Mouse (Mus musculus) 416B (cell line): ENCODE measurements at regions not wholly inside any gene's neighbourhood (a gene's known extent, or its start where the extent isn't known, plus 50 kb on each side); places are given as distances from the start of the nearest gene placed in this dataset.
A peak's percentile ranks its signal among the peaks of the same experiment; 100 is the strongest.

Experiments
- DNase-seq: peaks from one replicate; pipeline ENCODE4 v3.0.0; 2011; ENCODE audit warnings: low read depth

DNA sequence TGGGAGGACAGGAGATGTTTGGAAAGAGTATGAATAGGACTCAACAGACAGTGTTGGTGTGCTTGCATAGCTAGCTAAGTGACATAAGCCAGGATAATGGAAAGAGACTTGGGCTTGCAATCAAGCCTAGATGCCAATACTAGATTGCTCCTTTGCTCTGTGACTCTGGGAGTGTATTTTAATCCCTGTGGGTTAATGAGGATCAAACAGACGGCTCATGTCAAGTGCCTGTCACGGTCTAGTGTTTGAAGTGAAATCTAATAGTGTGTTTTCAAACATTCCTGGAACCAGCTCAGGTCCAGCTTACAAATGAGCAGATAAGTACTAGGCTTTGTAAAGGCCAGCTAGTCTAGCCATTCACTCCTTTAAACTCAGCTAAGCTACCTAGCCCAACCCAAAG, 64.1 kb upstream of the Ranbp3l start:
- DNase-seq = no peak

DNA sequence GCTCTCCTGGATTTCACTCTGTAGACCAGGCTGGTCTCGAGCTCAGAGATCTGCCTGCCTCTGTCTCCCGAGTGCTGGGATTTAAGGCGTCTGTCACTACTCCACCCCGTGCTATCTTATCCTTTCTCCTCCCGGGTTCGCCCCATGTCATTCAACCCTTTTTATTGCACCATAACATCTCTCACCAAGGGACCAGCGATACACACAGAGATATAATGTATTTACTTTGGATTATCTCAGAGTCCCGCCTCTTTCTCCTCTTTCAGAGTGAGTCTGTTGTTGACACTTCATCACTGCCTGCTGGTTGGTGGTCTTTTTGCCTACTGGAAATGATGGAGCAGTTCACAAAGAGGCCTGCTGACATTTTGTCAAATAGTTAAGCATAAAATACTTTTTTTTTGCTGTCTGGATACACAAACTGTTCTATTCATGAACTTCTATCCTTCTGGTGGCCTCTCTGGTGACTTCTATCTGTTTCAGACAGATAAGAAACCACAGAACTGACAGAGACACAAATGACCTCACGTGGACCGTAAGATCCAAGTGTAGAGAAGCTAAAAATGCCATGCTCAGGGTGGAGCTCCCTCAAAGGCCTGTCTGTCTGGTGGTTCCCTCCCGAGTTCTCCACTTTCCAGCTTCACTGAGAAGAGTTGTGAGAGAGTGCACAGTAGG, 70.1 kb upstream of the Ranbp3l start:
- peak; percentile 60 for DNase-seq

DNA sequence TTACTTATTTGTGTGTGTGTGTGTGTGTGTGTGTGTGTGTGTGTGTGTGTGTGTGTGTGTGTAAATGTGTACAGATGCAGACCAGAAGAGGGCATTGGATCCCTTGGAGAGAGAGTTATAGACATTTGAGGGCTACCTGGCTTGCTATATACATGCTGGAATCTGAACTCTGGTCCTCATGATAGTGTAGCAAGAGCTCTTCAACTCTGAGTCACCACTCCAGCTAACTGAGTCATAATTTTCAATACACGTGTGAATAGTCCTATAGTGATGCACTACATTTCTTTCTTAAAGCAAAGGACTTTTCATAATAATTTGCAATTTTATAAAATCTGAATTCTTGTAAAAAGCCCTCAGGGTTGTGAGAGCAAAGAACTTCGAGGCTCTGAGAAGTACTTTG, 70.9 kb upstream of the Ranbp3l start:
- DNase-seq = peak; percentile 11

DNA sequence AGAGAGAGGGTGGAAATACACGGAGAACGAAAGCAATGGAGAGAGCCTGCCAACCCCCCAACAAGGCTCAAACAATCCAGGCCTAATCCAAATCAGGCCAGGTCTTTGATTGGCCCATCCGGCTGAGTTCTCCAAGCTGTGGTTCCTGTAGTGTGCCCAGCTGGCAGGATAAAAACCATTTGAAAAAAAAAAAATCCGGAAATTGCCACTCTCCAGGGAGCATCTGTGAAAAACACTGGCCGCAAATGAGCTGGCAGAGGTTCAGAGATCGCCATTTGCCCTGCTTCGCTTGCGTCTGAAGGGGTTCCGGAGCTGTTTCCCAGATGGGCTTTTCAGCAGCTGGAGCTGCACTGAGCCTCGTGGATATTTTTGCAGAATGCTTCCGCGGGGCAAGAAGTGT, 71.4 kb upstream of the Ranbp3l start:
- no peak for DNase-seq

DNA sequence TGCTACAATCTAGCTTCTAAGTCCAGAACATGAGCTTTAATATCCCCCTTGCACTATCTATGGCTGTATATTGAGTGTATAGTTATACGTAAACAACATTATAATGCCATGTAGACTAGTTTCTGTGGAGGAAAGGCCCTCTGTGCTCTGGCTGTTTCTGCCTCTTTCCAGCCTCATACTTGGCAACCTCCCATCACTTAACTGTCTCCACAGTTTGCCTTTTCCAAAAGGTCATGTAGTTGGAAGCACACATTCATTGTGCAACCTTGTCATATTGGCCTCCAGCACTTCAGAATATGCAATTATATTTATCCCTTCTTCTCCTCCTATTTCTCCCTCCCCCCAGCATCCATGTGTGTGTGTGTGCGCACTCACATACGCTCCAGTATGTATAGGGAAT, 82.2 kb upstream of the Ranbp3l start:
- no peak for DNase-seq

DNA sequence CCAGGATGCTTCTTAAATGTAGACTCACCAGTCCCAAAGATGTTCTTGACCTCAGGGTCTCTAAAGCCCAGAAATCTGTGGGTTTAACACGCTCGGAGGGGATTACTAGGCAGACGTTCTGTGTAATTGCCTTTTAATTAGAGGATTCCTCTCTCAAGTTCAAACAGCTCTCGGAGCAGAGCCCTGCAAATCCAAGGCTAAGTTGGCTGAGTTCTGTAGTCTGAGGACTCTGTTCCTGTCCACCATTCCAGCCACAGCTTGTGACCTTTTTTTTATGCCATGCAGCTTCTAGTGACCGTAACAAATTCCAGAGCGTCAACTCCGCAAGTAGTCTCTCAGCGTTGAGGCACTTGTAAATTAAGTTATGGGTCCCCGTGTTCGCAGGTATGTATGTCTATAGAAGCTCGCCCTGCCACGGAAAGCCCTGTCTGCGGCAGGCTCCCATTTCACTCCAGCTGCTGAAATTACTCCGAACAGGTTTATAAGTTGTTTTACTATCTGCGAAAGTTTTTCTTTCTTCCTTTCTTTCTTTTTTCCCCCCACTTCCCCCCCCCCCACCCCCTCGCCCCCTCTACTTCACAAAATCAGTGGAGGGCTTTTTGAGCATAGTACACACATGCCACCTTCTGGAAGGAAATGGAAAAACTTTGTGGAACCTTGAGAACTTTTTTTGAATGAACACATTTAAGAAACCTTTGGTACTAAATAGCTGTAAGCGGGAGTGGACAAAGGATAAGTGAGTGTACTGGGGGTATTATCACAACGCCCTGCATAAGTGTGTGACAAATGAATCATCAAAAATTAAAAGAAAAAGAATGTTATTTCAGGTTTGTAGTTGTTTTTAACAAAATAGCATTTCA, 82.9 kb upstream of the Ranbp3l start:
- DNase-seq = no peak

DNA sequence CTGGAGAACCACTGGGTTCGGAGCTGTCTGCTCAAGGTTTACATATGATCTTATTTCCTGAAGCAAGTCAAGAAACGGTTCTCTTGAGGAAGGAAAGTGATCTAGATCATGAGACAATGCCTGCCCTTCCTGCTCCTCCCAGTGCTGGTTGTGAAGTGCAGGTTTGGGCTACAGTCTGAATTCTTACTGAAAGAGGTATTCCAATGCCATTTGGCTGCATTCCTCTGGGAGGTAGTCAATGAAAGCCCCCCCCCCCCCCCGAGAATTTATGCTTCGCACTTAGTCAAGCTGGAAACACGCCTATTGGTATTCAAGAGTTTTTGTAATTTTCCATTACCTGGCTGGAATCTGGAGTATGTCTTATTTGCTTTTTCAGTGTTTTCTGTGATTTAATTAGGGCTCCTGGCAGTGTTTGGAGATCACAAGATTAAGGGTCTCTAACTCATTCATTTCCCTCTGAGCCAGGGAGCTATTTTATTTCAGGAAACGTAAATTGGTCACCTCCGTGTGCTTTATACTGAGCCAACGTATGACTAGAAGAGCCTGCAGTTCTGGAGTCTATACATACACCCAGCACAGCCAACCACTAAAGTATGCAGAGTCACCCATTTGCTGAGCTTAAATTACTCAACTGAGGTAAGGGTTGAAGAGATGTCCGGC, 84.7 kb upstream of the Ranbp3l start:
- no peak for DNase-seq

DNA sequence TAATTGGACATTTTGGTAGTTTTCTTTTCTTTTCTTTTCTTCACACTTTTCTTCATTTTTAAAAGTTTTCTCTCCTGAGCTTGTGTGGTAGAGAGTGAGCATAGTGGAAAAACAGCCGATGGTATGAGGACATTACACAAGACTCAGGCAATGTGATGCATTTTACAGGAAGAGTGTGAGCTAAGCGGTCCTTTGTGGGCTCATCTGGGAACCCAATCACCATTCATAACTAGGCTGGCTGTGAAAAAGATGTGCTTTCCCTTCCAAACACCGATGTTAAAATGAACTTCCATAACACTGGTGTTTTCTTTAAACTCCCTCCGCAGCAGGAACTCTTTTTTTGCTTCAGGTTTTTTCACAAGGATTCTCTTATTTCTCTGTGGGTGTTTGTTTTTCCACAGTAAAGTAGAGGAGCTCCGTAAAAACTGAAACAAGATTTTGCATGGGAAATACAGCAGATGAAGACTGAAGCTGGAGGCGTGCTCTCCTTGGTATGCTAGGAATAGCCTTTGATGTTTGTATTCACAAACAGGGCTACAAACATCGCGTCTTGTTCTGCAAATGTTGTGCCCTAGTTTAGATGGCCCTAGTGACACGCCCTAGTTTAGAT, 92.8 kb upstream of the Ranbp3l start:
- no peak for DNase-seq

DNA sequence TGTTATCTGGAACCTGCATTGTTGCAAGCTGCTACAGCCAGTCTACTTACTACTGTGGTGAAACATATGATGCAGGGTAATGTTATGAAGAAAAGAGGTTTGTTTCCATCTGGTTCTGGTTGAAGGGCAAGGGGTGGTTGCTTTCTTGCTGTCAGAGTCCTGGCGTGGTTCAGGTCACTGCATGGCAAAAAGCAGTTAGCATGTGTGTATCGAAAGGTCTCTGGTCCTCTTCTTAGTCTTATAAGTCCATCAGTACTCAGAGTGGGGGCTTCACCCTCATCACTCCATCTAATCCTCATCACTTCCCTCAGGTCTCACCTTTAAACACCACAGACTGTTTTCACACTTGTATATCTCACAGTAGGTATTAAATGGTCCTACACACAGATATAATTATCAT, 99.7 kb upstream of the Ranbp3l start:
- DNase-seq = no peak

DNA sequence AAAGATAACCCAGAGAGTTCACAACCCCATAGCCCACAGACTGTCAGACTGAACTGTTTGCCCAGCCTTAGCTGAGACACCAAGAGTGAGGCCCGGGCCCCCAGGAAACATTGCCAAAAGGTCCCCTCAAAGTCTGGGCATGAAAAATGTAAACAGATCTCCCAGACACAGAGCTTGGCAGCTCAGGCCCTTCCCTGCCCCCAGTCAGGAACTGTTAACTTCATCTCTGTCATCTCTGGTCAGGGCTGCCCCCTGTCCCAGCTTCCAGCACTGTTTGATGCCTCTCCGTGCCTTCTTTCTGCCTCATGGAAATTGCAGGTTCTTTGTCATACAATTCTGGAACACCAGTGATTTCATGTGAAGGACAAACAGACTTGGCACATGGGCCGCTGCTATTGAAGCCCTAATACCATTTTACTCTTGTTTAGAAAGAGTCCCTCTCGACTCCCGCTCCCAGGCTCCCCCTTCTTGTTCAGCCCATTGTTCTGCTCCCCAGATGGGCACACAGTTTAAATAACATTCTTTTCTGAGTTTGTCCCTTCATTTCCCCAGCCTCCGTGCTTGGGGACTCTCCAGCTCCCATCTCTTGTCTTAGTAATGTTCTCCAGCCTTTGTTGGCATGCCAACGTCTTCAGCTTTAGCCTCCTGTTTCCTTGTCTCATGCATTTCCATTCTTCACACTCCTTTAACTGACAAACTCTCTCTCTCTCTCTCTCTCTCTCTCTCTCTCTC, 100.4 kb upstream of the Ranbp3l start:
- DNase-seq = no peak

DNA sequence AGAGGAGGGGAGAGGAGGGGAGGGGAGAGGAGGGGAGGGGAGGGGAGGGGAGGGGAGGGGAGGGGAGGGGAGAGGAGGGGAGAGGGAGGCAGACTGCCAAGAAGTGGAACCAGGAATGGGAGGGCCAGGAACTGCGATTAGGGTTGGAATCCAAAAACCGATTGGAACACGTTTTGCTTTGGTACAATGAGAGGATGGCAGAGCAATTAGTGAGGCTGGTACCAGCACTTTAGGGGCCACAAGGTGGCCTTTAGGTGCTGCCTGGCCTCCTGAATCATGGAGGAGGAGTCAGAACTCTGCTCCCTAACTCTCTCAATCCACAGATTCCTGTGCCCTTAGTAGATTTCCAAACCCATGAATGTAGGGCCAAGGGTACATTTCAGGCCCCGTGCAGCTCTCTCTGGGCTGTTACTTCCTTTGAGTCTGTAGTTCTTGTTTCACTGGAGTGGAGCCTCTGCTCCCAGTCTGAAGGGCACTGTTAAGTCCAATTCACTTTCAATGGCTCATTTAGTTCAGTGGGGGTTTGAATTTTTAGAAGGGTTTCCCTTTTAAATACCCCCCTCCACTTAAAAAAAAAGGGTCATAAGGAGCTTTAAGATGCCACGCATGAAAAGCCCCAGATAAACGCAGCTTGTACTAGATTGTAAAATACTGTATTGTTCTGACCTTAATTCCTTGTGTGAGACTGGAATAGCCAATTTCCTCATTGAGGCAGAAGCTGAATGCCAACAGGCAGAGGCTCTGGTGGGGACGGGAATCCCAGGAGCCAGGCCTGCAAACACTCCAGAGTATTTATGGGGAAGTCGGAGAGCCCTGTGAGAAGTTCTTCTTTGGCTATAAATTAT, 102.4 kb upstream of the Ranbp3l start:
- DNase-seq = no peak

DNA sequence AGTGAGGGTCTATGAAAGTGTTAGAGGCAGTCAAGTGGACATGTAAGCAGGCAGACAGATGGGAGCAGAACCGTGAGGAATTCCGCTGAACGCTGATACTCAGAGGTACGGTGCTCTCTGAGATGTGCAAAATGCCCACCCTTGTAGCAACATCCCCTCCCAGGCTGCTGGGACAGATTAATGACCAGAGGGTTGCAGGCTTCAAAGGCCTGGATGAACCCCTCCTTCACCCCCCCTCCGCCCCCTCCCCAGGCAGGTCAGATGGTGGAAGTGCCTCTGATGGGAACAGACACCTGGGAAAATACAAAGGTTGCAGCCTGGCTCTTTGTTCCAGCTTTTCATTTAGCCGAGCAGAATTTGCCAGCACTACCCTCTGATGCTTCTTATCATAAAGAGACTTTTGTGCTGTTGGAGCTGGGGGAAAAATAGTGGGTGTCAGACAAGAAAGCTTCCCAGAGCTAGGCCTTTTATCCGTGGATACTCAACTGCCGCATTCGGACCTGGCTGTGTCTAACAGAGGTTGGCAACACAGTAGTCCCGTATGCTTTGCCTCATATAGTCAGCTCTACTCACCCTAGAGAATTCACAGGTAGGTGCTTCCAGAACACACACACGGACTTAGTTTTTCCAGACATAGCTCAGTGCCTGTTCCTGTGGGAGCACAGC, 111.2 kb upstream of the Ranbp3l start:
- no peak for DNase-seq

DNA sequence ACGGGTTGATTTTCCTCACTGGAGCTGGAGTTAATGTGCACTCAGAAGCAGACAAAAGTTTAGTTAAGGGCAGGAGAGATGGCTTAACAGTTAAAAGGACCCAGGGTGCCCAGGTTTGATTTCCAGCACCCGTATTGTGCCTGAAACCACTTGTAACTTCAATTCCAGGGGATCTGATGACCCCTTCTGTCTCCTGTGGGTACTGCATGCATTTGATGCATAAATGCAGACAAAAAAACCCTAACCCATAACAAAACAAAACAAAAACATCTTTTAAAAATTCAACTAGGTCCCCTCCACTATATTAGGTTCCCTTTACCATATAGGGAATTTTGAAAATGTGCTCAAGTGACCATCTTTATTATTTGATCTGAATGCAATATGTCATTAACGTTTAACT, 112.2 kb upstream of the Ranbp3l start:
- no peak for DNase-seq

DNA sequence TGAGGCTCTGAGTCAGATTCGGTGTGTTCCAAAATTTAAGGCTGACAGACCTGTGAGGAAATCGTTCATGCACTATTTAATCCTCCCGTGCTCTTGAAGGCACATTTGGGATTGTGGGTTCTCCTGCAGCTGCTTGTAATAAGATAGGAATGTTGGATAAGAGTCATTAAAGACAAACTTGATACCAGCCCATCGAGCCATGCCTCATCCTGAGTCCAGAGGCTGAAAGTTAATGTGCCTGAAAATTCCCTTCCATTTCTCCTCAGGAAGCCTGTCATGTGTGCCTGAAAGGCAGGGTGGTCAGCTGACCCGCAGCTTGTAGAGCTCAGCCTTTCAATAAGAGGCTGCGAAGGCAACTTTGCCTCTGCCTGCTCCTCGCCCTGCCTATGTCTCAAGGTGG, 113.4 kb upstream of the Ranbp3l start:
- DNase-seq = no peak

DNA sequence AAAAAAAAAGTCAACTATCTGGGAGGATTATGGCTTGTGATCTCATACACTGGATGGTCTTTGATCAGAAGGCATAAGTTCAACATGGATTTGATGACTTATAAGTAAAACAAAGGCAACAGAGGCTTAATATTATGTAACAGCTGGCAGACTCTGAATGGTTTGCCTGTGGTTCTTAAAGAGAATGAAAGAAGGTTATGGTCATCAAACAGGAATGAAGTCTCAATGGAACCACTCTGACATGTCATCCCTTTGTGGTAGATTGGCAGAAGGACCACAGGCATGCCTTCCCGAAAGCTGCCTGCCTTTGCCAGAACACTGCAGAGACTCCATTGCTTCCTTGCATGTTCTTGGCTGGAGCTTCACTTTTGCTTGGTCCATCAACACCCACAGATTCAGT, 116.8 kb upstream of the Ranbp3l start:
- DNase-seq = no peak

DNA sequence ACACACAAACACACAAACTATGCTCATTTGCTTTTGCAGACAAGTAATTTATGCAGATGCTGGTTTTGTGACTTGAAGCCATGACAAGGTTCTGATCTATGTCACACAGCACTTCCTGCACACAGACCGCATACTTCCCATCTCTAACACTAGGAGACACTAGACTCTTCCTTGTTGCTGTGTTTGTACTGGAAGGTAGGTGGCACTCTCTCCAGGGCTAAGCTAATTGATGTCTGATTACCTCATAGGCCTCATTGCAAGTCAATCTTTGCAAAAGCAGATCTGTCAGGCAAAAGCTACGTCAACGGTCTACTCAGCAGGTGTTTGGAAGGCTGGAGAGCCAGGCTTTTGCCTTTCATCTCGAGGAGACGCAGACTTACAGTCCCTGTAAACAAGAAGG, 118.3 kb upstream of the Ranbp3l start:
- peak; percentile 56 for DNase-seq

DNA sequence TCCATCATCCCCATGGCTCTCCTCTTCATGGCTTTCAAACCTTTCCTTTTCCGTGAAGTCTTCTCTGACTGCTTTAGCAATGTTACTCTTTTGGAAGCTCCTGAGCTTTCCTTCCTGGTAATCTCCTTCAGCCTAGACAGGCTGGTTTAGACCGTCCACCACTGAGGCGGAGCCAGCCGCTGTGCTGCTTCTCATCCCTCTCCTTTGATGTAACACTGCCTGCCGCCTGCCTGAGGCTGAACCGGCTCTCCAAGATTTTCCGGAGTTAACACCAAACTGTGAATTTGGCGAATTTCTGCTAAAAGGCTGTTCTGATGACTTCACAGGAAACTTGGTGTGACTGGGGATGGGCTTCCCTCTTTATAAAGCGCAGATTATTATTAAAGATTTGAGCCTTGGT, 125.6 kb upstream of the Ranbp3l start:
- no peak for DNase-seq

DNA sequence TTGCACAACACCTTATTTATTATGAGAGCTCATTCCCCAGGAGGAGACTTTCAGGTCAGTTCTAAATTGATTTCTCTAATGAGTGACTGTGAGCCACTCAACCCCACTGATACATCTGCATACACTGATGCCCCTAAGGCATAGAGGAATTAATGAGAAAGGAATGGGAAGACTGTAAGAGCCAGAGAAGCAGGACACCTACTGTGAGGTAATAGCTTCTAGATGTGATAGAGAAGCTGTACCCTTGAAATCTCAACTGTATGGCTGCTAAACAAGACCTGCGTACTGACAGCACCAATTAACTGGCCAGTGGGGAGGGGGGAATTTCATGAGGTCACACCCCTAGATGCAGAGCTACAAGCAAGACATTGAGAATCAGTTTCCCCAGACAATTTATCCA, 128.3 kb upstream of the Ranbp3l start:
- DNase-seq = no peak

DNA sequence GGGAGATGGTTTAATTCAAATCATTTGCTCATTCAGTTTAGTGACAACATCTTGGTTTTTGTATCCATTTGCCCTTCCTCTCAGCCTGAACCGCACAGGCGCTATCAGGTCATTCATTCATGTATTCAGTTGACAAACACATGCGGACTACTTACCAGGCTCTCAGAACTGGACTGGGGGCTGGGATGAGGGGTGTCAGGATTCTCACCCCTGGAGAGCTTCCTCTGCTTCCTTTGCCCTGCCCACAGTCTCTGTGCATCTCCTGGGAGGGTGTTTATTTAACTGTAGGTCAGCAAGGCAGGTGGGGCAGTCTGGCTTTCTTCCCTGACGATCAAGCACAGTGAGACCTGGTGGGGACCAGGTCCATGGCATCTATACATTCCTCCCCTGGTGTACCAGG, 123.6 kb upstream of the Slc1a3 start:
- no peak for DNase-seq

DNA sequence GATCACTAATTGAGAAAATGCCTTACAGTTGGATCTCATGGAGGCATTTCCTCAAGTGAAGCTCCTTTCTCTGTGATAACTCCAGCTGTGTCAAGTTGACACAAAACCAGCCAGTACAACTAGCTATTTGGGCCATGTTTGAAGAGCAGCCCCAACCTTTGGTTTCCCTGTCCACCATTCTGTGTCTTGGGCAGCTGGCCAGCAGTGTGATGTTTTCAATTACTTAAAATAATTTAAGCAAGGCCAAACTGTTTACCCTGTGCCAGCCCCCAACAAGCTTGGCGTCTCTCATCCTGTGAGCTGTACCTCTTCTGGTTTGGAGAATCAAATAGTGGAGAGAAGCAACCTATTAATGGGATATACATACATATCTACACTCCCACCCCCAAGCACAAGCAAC, 122.4 kb upstream of the Slc1a3 start:
- DNase-seq = no peak
